Mouse (Mus musculus): ENCODE data around the gene Tex44.

DNA sequence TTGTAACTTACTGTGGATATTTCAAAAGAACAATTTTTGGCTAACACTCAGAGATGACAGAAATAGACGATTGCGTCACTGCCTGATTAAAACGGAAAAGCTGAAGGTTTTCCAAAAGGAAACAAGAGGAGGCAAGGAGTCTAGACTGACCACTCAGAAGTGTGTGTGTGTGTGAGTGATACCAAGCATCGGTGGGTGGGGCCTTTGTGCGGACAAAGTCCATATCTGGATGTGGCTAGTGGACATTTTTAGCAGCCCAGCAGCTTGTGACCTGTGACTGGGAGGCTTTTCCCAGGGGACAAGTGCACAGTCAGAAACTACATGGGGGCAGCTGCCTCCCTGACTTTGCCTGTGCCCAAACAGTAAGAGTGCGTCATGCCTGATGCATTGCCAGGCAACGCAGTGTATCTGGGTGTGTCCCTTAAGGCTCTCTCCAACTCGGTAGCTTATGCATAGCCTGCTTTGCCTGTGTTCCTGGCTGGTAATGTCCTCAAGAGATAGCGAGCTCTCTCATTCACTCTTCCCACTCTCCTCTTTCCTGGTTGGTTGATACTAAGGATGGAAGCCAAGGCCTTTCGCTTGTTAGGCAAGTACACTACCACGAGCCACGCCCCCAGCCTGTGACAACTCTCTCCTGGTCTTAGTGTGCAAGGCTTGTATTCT, 44.5 kb downstream of the Tex44 start:
- no peak for TF ChIP-seq CTCF (IDR thresholded peaks at IDR 0.05; ENCODE audit: borderline replicate concordance, control insufficient read depth, extremely low read depth, insufficient read depth, low read length, poor library complexity)
- TF ChIP-seq POLR2A (IDR thresholded peaks at IDR 0.05; ENCODE audit: control insufficient read depth, extremely low read depth, insufficient read depth, low read length, poor library complexity): no peak

Data from thymus, adult 2 months (tissue).